Mouse (Mus musculus) liver, adult 2 months (tissue): Measurements from ENCODE around the gene Ap2a1. TPM values are rescaled to one million over a fixed set of nuclear protein-coding genes. Genes with fewer than 3 reads are reported as not detected.
A peak's percentile ranks its signal among the peaks of the same experiment; 100 is the strongest.

Experiments
- DNase-seq: peaks from one replicate; pipeline ENCODE4 v3.0.0-alpha.2; 2011; ENCODE audit warnings: low read depth, low spot score; ENCODE audit errors: extremely low read depth
- H3K27ac ChIP-seq: fragments of 200-500 bp; replicated peaks from 2 replicates; pipeline ENCODE4 v1.5.1; 2012; ENCODE audit warnings: low read depth, mild to moderate bottlenecking, control low read depth, inconsistent platforms, low read length; ENCODE audit not compliant: insufficient read depth
- H3K27me3 ChIP-seq: fragments of 200-500 bp; 2 replicates; pipeline ENCODE4 v1.6.1; 2012; ENCODE audit warnings: mild to moderate bottlenecking, moderate library complexity, low read length, inconsistent platforms; ENCODE audit not compliant: control insufficient read depth, insufficient read depth
- H3K36me3 ChIP-seq: fragments of 200-500 bp; 2 replicates; pipeline ENCODE4 v1.6.1; 2012; ENCODE audit warnings: low read length, inconsistent platforms; ENCODE audit not compliant: control insufficient read depth, insufficient read depth
- H3K4me1 ChIP-seq: fragments of 200-500 bp; 2 replicates; pipeline ENCODE4 v1.6.1; 2011; ENCODE audit warnings: low read length; ENCODE audit not compliant: control insufficient read depth, insufficient read depth
- H3K4me3 ChIP-seq: fragments of 200-500 bp; 2 replicates; pipeline ENCODE4 v1.5.1; 2011; ENCODE audit warnings: low read depth, mild to moderate bottlenecking, control low read depth, low read length, moderate library complexity; ENCODE audit not compliant: insufficient read depth
- H3K79me2 ChIP-seq: fragments of 200-500 bp; 2 replicates; pipeline ENCODE4 v1.6.1; 2012; ENCODE audit warnings: inconsistent platforms, mild to moderate bottlenecking, low read length, moderate library complexity; ENCODE audit not compliant: control insufficient read depth, insufficient read depth
- H3K9ac ChIP-seq: fragments of 200-500 bp; 2 replicates; pipeline ENCODE4 v1.6.1; 2012; ENCODE audit warnings: low read depth, mild to moderate bottlenecking, control low read depth, inconsistent platforms, low read length
- CTCF ChIP-seq: fragments of 200-500 bp; IDR thresholded peaks from 2 replicates; pipeline ENCODE4 v1.5.1; 2011; ENCODE audit warnings: low read depth, low read length, control low read depth
- POLR2A ChIP-seq: fragments of 200-500 bp; IDR thresholded peaks from 2 replicates; pipeline ENCODE4 v1.6.1; 2011; ENCODE audit warnings: low read length, control low read depth; ENCODE audit not compliant: insufficient read depth; ENCODE audit errors: extremely low read depth
- WGBS: fragments of 180-500 bp; shearing (Covaris S2); methylation state at CpG from one replicate; pipeline ENCODE4 v1.1.7; 2018; 5-methylcytosine and 5-hydroxymethylcytosine counted together
- polyA plus RNA-seq: library from polyadenylated mRNA; depleted of rRNA; stranded (reverse); fragments of >200 nt; gene quantifications from 2 replicates; pipeline ENCODE4 v1.2.3, GENCODE M21; 2012
- total RNA-seq: library from RNA; depleted of rRNA; stranded (reverse); fragments of >200 nt; gene quantifications from 2 replicates; pipeline ENCODE4 v1.2.3, GENCODE M21; 2014

Gene Ap2a1
- total and polyA plus RNA-seq, 2 experiments, result 14.5 to 38.2 TPM

DNA sequence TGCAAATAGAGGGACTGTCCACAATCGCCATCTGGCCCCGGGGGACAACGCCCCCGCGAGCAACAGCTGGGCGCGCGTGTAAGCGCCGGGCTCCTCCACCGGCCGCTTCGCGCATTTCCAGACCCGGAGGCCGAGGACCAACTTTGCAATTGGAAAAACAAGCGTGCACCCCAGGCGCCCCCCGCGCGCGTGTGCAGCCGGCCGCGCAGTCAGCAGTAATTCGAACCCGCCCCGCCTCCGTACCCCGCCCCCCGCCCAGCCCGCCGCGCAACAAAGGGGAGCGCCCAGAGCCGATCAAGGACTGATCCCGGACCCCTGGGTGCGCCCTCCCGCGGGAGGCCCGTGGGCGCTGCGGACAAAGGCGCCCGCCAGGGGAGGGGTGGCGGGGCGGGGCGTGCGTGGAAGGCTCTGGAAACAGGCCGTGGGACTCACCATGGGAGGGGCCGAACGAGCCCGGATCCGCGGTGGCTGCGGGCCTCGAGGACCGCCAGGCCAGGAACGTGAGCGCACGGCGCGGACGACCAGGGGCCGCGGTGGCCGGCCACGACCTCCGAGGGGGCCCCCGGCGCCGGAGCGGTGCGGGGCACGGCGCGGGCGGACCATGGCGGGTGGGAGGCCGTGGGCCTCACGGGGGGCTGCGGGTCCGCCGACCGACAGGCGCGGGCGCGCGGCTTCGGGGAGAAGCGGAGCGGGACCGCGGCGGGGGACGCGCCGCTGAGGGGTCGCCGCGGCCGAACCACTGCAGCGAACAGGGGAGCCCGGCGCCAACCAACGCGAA, 60.2 kb downstream of the Ap2a1 start:
- TF ChIP-seq POLR2A (no peak), CTCF (no peak)
- under 1% methylated on average over 103 of the region's 108 CpGs for WGBS

DNA sequence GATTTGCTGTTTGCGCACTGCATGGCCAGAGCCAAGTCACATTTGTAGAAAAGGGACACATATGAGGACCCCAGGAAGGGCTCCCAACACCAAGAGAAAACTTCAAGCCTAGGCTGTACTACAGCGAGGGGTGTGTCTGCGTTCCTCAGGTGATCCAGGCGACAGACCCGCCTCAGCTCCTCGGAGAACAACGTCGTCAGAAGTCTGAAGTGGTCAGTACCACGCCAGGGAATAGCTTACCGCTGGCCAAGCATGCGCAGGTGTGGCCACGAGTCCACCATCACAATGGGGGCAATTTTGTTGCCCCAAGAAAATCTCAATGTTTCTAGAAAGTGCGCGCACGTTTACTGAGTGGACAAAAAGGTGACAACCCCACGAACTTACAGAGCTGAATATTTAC, 60.8 kb downstream of the Ap2a1 start:
- H3K27me3 ChIP-seq, result no peaks in the 10 kb centered on the region
- WGBS, result 6% methylated on average over 16 of the region's 16 CpGs
- peak; percentile 48 for DNase-seq
- peaks cover 5% of the 10 kb centered on the region; the same call in 1 of the 2 replicates for H3K79me2 ChIP-seq
- H3K27ac ChIP-seq, result peak overlapping the region; percentile 35
- no peak for TF ChIP-seq CTCF
- TF ChIP-seq POLR2A, result no peak
- H3K4me1 ChIP-seq, result peaks cover 19% of the 10 kb centered on the region
- no peaks in the 10 kb centered on the region for H3K36me3 ChIP-seq
- peak overlapping the region; percentile 89 for H3K4me3 ChIP-seq
- H3K9ac ChIP-seq, result peak overlapping the region; percentile 47

More for the DNA sequence above, 60.2 kb downstream of the Ap2a1 start:
- H3K9ac ChIP-seq, result peak overlapping the region; percentile 99
- H3K27me3 ChIP-seq, result no peaks in the 10 kb centered on the region
- peak overlapping the region; percentile 89 for H3K4me3 ChIP-seq
- H3K79me2 ChIP-seq, result peaks cover 5% of the 10 kb centered on the region; the same call in 1 of the 2 replicates
- peak overlapping the region; percentile 94 for H3K27ac ChIP-seq
- H3K4me1 ChIP-seq, result peaks cover 19% of the 10 kb centered on the region
- DNase-seq, result peak; percentile 45
- H3K36me3 ChIP-seq, result no peaks in the 10 kb centered on the region

DNA sequence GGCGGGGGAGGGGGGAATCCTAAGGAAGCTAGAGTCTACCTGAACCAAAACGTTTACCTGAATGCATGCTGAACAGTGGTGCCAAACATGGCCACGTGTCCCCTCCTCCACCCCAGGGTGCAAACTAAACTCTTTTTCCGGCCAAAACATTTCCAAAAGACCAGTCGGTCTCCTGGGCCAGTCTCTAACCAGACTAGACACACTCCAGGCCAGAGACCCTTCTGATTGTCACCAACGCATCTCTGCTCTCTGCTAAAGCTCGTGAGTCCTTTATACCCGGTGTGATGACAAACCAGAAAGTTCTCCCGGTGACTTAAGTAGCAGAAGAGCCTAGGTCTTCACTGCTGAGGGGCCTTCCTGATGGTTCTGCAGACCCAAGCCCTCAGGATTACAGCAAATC, 61.5 kb downstream of the Ap2a1 start:
- no peak overlapping the region for H3K27ac ChIP-seq
- TF ChIP-seq POLR2A (no peak), CTCF (no peak)
- H3K4me1 ChIP-seq, result peaks cover 18% of the 10 kb centered on the region
- no peak overlapping the region for H3K9ac ChIP-seq
- no peaks in the 10 kb centered on the region for H3K27me3 ChIP-seq
- H3K4me3 ChIP-seq, result no peak overlapping the region
- H3K36me3 ChIP-seq, result no peaks in the 10 kb centered on the region
- WGBS, result 50% methylated on average over 9 of the region's 9 CpGs
- no peak for DNase-seq
- H3K79me2 ChIP-seq, result peaks cover 5% of the 10 kb centered on the region; the same call in 1 of the 2 replicates

DNA sequence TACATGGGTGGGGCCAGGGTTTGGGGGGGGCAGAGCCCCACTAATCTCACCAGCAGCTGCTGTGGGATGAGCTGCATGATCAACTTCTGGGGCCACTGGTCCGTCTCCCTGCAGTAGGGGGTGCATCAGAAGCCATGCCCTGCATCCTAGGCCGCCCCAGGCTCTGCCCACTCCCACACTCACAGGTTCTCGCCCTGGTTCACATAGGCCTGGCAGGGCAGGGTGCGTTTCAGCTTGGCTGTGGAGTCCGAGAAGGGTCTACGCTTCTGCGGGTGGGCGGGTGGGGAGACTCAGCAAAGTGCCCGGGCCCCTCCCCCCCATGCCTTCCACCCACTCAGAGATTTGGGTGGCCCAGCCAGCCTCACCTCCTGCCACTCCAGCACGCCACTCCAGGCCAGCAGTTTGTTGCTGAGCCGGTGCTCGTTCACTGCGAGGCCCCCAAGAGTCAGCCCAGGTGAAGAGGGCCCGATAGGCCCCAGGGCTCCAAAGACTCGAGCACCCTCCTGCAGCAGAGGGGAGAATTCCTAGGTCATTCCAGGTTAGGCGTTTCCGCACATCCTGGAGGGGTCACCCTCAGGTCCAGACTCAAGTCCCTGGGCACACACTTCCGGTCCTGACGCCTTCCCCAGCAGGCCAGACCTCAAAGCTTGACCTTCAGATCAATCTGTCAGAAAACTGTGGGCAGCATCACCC, 62.1 kb downstream of the Ap2a1 start:
- Histone ChIP-seq H3K27me3 (no peaks in the 10 kb centered on the region), H3K79me2 (peaks cover 5% of the 10 kb centered on the region; the same call in 1 of the 2 replicates), H3K27ac (no peak overlapping the region), H3K36me3 (no peaks in the 10 kb centered on the region), H3K9ac (no peak overlapping the region), H3K4me3 (no peak overlapping the region), H3K4me1 (peaks cover 16% of the 10 kb centered on the region)
- WGBS, result 77% methylated on average over 19 of the region's 19 CpGs
- DNase-seq, result no peak
- no peak for TF ChIP-seq CTCF
- no peak for TF ChIP-seq POLR2A

DNA sequence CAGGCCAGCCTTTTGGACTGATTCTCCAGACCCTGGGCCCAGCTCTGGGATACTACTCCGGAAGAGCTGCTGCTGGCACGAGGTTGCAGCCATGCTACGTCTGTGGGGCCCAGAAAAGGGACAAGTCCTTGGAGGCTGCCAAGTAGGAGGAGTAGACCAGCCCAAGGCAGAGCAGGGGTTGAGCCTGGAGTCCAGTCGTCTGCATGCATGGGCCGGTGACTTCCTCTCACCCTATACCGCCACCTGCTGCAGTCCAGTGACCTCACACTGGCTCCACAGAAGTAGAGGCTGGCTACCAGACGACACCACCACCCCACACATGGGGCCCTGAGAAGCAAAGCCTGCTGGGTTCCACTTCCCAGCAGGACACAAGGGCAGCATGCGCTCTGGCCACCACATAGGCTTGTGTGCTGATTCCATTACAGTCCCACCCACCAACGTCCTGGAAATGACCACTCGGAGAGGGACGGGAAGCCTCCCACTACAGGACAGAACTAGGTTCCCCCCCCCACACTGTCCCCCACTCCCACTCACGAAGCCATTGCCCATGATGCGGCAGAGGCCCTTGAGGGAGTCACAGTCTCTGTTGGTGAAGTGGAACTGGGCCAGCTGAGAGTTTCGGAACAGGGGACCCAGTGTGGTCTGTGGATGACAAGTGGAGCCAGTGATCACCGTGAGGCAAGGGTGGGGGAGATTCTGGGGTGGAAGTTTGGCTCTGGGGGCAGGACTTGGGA, 62.9 kb downstream of the Ap2a1 start:
- no peak overlapping the region for H3K9ac ChIP-seq
- TF ChIP-seq POLR2A (no peak), CTCF (0 out of 2 replicates have a peak, but pooled peaks have one; percentile 13)
- no peak overlapping the region for H3K4me3 ChIP-seq
- H3K4me1 ChIP-seq, result peaks cover 16% of the 10 kb centered on the region
- H3K36me3 ChIP-seq, result no peaks in the 10 kb centered on the region
- H3K27ac ChIP-seq, result no peak overlapping the region
- DNase-seq, result no peak
- WGBS, result 52% methylated on average over 15 of the region's 15 CpGs
- H3K79me2 ChIP-seq, result peaks cover 5% of the 10 kb centered on the region; the same call in 1 of the 2 replicates
- H3K27me3 ChIP-seq, result no peaks in the 10 kb centered on the region
